In the genomic region with DNA sequence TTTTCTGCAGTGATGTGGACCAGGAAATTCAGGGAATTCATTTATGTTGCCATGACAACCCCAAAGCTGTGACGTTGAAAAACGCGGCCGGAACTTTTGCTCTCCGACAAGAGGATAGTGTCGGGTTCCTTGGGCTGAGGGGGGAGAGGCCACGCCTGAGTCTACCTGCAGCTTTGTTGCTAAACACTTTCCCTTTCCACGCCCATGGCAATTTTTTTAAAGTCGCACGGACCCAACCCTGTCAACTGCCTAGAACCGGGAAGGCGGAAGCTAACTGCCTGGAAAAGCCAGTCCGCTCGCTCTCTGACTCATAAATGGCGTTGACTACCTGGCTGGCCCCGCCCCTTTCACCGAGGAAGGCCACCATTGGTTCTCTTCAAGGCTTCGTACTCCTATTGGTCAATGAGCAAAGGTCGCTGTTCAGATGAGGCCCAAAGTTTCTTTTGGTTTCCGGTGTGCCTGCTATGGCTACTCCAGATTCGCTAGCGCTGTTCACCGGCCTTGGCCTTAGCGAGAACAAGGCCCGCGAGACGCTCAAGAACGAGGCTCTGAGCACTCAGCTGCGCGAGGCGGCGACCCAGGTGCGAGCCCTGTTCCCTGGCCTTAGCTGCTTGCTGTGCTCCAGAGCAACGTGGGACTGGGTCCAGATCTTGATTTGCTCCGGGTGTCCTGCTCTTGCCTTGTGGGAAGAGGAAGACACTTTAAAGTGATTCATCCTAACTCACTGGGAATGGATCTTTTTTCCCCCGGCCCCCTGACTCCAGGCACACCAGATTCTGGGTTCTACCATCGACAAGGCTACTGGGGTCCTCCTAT, we compare ENCODE assay signal across 8 mouse cellular contexts. TPM values are rescaled to one million over a fixed set of nuclear protein-coding genes. Genes with fewer than 3 reads are reported as not detected.
DNase-seq lines count a peak whose midpoint lies in the region; ATAC-seq and TF ChIP-seq lines count a peak whose summit lies in the region.

A gene (plus strand): TSS at position 88 of the 816 bp plus-strand sequence.

- H3K27ac ChIP-seq in ES-Bruce4 (ENCODE audit: insufficient read depth, low read length), result peak within 1 kb of the TSS; percentile 40
- H3K27ac ChIP-seq in forebrain, embryonic 13.5 days, result peak within 1 kb of the TSS; percentile 52; the same call in 1 of the 2 replicates
- H3K27ac ChIP-seq in liver, postnatal 0 days (ENCODE audit: low read depth), result peak within 1 kb of the TSS; percentile 88
- H3K27ac ChIP-seq in neural tube, embryonic 14.5 days (ENCODE audit: low read depth, low read length), result peak within 1 kb of the TSS; percentile 72

- H3K36me3 ChIP-seq in ES-Bruce4 (ENCODE audit: control insufficient read depth, insufficient read depth, low read length, poor library complexity, severe bottlenecking), result peaks cover 30% of the 10 kb centered on the region
- H3K36me3 ChIP-seq in forebrain, embryonic 13.5 days (ENCODE audit: poor library complexity, severe bottlenecking), result peaks cover 41% of the 10 kb centered on the region
- peaks cover 36% of the 10 kb centered on the region for H3K36me3 ChIP-seq in liver, postnatal 0 days (replicated peaks; ENCODE audit: insufficient read depth, low read length)
- peaks cover 18% of the 10 kb centered on the region; the same call in 1 of the 2 replicates for H3K36me3 ChIP-seq in neural tube, embryonic 14.5 days (ENCODE audit: control insufficient read depth, insufficient read depth, low read length)

- TF ChIP-seq CTCF in ES-Bruce4 (IDR thresholded peaks at IDR 0.05; ENCODE audit: low read depth, low read length), result no peak
- TF ChIP-seq CTCF in liver, postnatal 0 days (IDR thresholded peaks at IDR 0.05; ENCODE audit: low read depth), result no peak

- H3K4me1 ChIP-seq in ES-Bruce4 (ENCODE audit: control insufficient read depth, insufficient read depth, low read length), result peaks cover 3% of the 10 kb centered on the region
- H3K4me1 ChIP-seq in forebrain, embryonic 13.5 days, result peaks cover 15% of the 10 kb centered on the region
- peaks cover 14% of the 10 kb centered on the region for H3K4me1 ChIP-seq in liver, postnatal 0 days (ENCODE audit: insufficient read depth)
- H3K4me1 ChIP-seq in neural tube, embryonic 14.5 days (ENCODE audit: control insufficient read depth, insufficient read depth, low read length), result peaks cover 11% of the 10 kb centered on the region

- intact Hi-C loops in heart, postnatal 10 days (cut with DNase I), result loop anchor here (2.0 kb wide), 1 partner anchor 15 kb away; no protein-coding TSS in a partner anchor

- TF ChIP-seq POLR2A in ES-Bruce4 (IDR thresholded peaks at IDR 0.05; ENCODE audit: insufficient read depth, low read length), result peak; percentile 25

- H3K4me2 ChIP-seq in forebrain, embryonic 13.5 days, result peak within 1 kb of the TSS; percentile 89
- H3K4me2 ChIP-seq in liver, postnatal 0 days (ENCODE audit: low read depth, low read length), result peak within 1 kb of the TSS; percentile 86
- H3K4me2 ChIP-seq in neural tube, embryonic 14.5 days (ENCODE audit: low read depth, low read length), result peak within 1 kb of the TSS; percentile 84

- TF ChIP-seq EP300 in ES-Bruce4 (IDR thresholded peaks at IDR 0.05; ENCODE audit: insufficient read depth, low read depth, low read length), result 0 out of 2 replicates have a peak, but pooled peaks have one; percentile 7
- TF ChIP-seq EP300 in liver, postnatal 0 days (IDR thresholded peaks at IDR 0.05; ENCODE audit: low read depth), result no peak

- H3K9me3 ChIP-seq in ES-Bruce4 (replicated peaks; ENCODE audit: control insufficient read depth, insufficient read depth, low read length, poor library complexity, severe bottlenecking), result no peaks in the 10 kb centered on the region
- no peaks in the 10 kb centered on the region for H3K9me3 ChIP-seq in forebrain, embryonic 13.5 days (replicated peaks)
- H3K9me3 ChIP-seq in liver, postnatal 0 days (ENCODE audit: low read length), result no peaks in the 10 kb centered on the region
- H3K9me3 ChIP-seq in neural tube, embryonic 14.5 days (ENCODE audit: control insufficient read depth, low read length), result no peaks in the 10 kb centered on the region

- no peaks in the 10 kb centered on the region for H3K27me3 ChIP-seq in ES-Bruce4 (ENCODE audit: control insufficient read depth, insufficient read depth, low read length, poor library complexity, severe bottlenecking)
- H3K27me3 ChIP-seq in forebrain, embryonic 13.5 days, result no peaks in the 10 kb centered on the region
- no peaks in the 10 kb centered on the region for H3K27me3 ChIP-seq in liver, postnatal 0 days (ENCODE audit: insufficient read depth, low read length)
- no peaks in the 10 kb centered on the region for H3K27me3 ChIP-seq in neural tube, embryonic 14.5 days (ENCODE audit: control insufficient read depth, insufficient read depth, low read length)

- peak within 1 kb of the TSS; percentile 58 for H3K9ac ChIP-seq in ES-Bruce4 (ENCODE audit: low read depth, poor library complexity, severe bottlenecking)
- peak within 1 kb of the TSS; percentile 78 for H3K9ac ChIP-seq in forebrain, embryonic 13.5 days
- peak within 1 kb of the TSS; percentile 72 for H3K9ac ChIP-seq in liver, postnatal 0 days (replicated peaks)
- H3K9ac ChIP-seq in neural tube, embryonic 14.5 days (replicated peaks; ENCODE audit: low read depth, low read length), result peak within 1 kb of the TSS; percentile 61

- under 1% methylated on average over 37 of the region's 37 CpGs for WGBS in forebrain, embryonic 13.5 days
- WGBS in large intestine, adult 2 months, result under 1% methylated on average over 37 of the region's 37 CpGs
- WGBS in liver, postnatal 0 days (ENCODE audit: insufficient replicate concordance), result under 1% methylated on average over 37 of the region's 37 CpGs
- under 1% methylated on average over 37 of the region's 37 CpGs for WGBS in neural tube, embryonic 14.5 days

- peak within 1 kb of the TSS; percentile 92 for H3K4me3 ChIP-seq in ES-Bruce4 (ENCODE audit: low read depth, low read length)
- peak within 1 kb of the TSS; percentile 69 for H3K4me3 ChIP-seq in forebrain, embryonic 13.5 days
- peak within 1 kb of the TSS; percentile 61 for H3K4me3 ChIP-seq in liver, postnatal 0 days (ENCODE audit: low read depth, low read length)
- H3K4me3 ChIP-seq in neural tube, embryonic 14.5 days (ENCODE audit: low read depth, low read length), result peak within 1 kb of the TSS; percentile 61

- peak; percentile 97 for ATAC-seq in cerebellum, adult (ENCODE audit: insufficient number of reproducible peaks, low FRiP score, low TSS enrichment)
- ATAC-seq in forebrain, embryonic 13.5 days, result peak; percentile 97
- peak; percentile 98 for ATAC-seq in liver, postnatal 0 days
- ATAC-seq in neural tube, embryonic 14.5 days (ENCODE audit: low read depth), result peak; percentile 97

- peak; percentile 96 for DNase-seq in heart, postnatal 10 days
- DNase-seq in large intestine, adult 2 months (ENCODE audit: low read depth, low spot score), result peak; percentile 99
- peak; percentile 96 for DNase-seq in liver, postnatal 0 days
- peak; percentile 96 for DNase-seq in testis, postnatal 10 days (ENCODE audit: low spot score)

RNA-seq across cellular contexts. Expression of the gene that starts here (rescaled TPM):
- 348 and 395 TPM in 2 replicates for polyA plus RNA-seq in ES-Bruce4 (2011; ENCODE audit: insufficient read depth, insufficient read length, low read depth, missing spikeins)
- 80.4 and 91.2 TPM in 2 replicates for polyA plus RNA-seq in forebrain, embryonic 13.5 days (2015; fragmentation: Nextera tagmentation; extraction: Ambion mirVana)
- total RNA-seq in heart, postnatal 10 days (2021), result 10 to 100 TPM; 84.4 to 86.3 TPM
- polyA plus RNA-seq in large intestine, adult 2 months (2012; rRNA removed), result 243 and 346 TPM in 2 replicates
- 33.0 and 33.3 TPM in 2 replicates for polyA plus RNA-seq in liver, postnatal 0 days (2015; fragmentation: Nextera tagmentation; extraction: Ambion mirVana)
- 69.3 and 75.6 TPM in 2 replicates for polyA plus RNA-seq in neural tube, embryonic 14.5 days (2014; fragmentation: Nextera tagmentation; extraction: Ambion mirVana)

Comparison
In these comparisons a context has a peak if more than half of its experiments do, and no peak if none do; other contexts are left out.
1. Peak in every context shown above with its lines: DNase-seq, ATAC-seq, H3K4me3 ChIP-seq and H3K27ac ChIP-seq.